Mouse (Mus musculus) natural killer cell, adult 2 months (primary cell): Measurements from ENCODE around the gene Ece1.
A peak's percentile ranks its signal among the peaks of the same experiment; 100 is the strongest.

Experiments
- DNase-seq, 2 experiments: peaks; one replicate each; pipeline ENCODE4 v3.0.0; 2022; ENCODE audit warnings: low spot score in 2 of 2

Ece1 gene

GRCm38 (mm10) chr4:137855741-137856341 is 6.2 kb upstream of the Ece1 start:
- DNase-seq: no peak

- peak; percentile 55 to 73 for DNase-seq
Measured at GRCm38 (mm10) chr4:137857116-137857515, 4.9 kb upstream of the Ece1 start.

- DNase-seq: no peak
Measured at GRCm38 (mm10) chr4:137858371-137858770, 3.7 kb upstream of the Ece1 start.

- DNase-seq: peak in 1 of 2 experiments; percentile 41
Measured at GRCm38 (mm10) chr4:137861461-137862011, 501 bp upstream of the Ece1 start.

GRCm38 (mm10) chr4:137862516-137863240 is 641 bp downstream of the Ece1 start:
- DNase-seq: no peak

- no peak for DNase-seq
Measured at GRCm38 (mm10) chr4:137864031-137864430, 2.0 kb downstream of the Ece1 start.

GRCm38 (mm10) chr4:137864769-137865168 is 2.7 kb downstream of the Ece1 start:
- DNase-seq: no peak

GRCm38 (mm10) chr4:137865221-137865641 is 3.2 kb downstream of the Ece1 start:
- DNase-seq: no peak

- peak; percentile 72 to 86 for DNase-seq
Measured at GRCm38 (mm10) chr4:137866206-137866863, 4.3 kb downstream of the Ece1 start.

- DNase-seq: no peak
Measured at GRCm38 (mm10) chr4:137867225-137867624, 5.2 kb downstream of the Ece1 start.

- no peak for DNase-seq
Measured at GRCm38 (mm10) chr4:137867675-137868257, 5.7 kb downstream of the Ece1 start.

- no peak for DNase-seq
Measured at GRCm38 (mm10) chr4:137869667-137870274, 7.7 kb downstream of the Ece1 start.

- DNase-seq: no peak
Measured at GRCm38 (mm10) chr4:137870979-137871378, 8.9 kb downstream of the Ece1 start.

GRCm38 (mm10) chr4:137871431-137871830 is 9.4 kb downstream of the Ece1 start:
- DNase-seq: no peak

GRCm38 (mm10) chr4:137874337-137874736 is 12.3 kb downstream of the Ece1 start:
- no peak for DNase-seq

- DNase-seq: no peak
Measured at GRCm38 (mm10) chr4:137874826-137875225, 12.8 kb downstream of the Ece1 start.

- DNase-seq: no peak
Measured at GRCm38 (mm10) chr4:137875466-137876092, 13.5 kb downstream of the Ece1 start.

- no peak for DNase-seq
Measured at GRCm38 (mm10) chr4:137876834-137877233, 14.8 kb downstream of the Ece1 start.

GRCm38 (mm10) chr4:137877432-137877881 is 15.4 kb downstream of the Ece1 start:
- no peak for DNase-seq

- no peak for DNase-seq
Measured at GRCm38 (mm10) chr4:137879383-137880156, 17.5 kb downstream of the Ece1 start.
